Mouse (Mus musculus) bone marrow, adult 2 months (tissue): Measurements from ENCODE around the gene Cnksr2. TPM values are rescaled to one million over a fixed set of nuclear protein-coding genes. Genes with fewer than 3 reads are reported as not detected.

Source experiments
- H3K27ac ChIP-seq: fragments of 200-500 bp; 2 replicates; pipeline ENCODE4 v1.5.1; 2012; ENCODE audit warnings: low read depth, mild to moderate bottlenecking, control low read depth, inconsistent platforms, low read length; ENCODE audit not compliant: control insufficient read depth, poor library complexity, insufficient read depth
- H3K4me1 ChIP-seq: fragments of 200-500 bp; 2 replicates; pipeline ENCODE4 v1.6.1; 2011; ENCODE audit warnings: low read length; ENCODE audit not compliant: control insufficient read depth, insufficient read depth
- H3K4me3 ChIP-seq: fragments of 200-500 bp; replicated peaks from 2 replicates; pipeline ENCODE3; 2011; ENCODE audit warnings: mild to moderate bottlenecking, low read depth, low read length, control low read depth; ENCODE audit not compliant: control insufficient read depth
- CTCF ChIP-seq: fragments of 200-500 bp; IDR thresholded peaks from 2 replicates; pipeline ENCODE4 v1.5.1; 2011; ENCODE audit warnings: low read length, control low read depth; ENCODE audit not compliant: control insufficient read depth, insufficient read depth
- POLR2A ChIP-seq: fragments of 200-500 bp; IDR thresholded peaks from 2 replicates; pipeline ENCODE4 v1.6.1; 2011; ENCODE audit warnings: low read depth, mild to moderate bottlenecking, control low read depth, low read length, borderline replicate concordance; ENCODE audit not compliant: control insufficient read depth
- WGBS: fragments of 180-500 bp; shearing (Covaris S2); methylation state at CpG from one replicate; pipeline ENCODE4 v1.1.7; 2018; 5-methylcytosine and 5-hydroxymethylcytosine counted together
- polyA plus RNA-seq: library from polyadenylated mRNA; stranded (reverse); fragments of >200 nt; gene quantifications from 2 replicates; pipeline ENCODE4 v1.2.4, GENCODE M21; 2011; ENCODE audit warnings: low replicate concordance; ENCODE audit not compliant: missing spikeins, insufficient read depth, insufficient read length

Gene Cnksr2
- polyA plus RNA-seq = not detected in 2 replicates

- no peak for TF ChIP-seq CTCF
- TF ChIP-seq POLR2A = no peak
- Histone ChIP-seq H3K27ac (no peak within 1 kb of the TSS; the same call in 1 of the 2 replicates), H3K4me1 (no peaks in the 10 kb centered on the region), H3K4me3 (no peak within 1 kb of the TSS)
- WGBS = 29% methylated on average over 95 of the region's 99 CpGs
Measured at GRCm38 (mm10) chrX:158043057-158043843, at the start of gene Cnksr2. Cnksr2 (minus strand) TSS chrX:158043294.

- TF ChIP-seq POLR2A = no peak
- TF ChIP-seq CTCF = no peak
- Histone ChIP-seq H3K4me3 (no peak overlapping the region), H3K27ac (no peak overlapping the region), H3K4me1 (no peaks in the 10 kb centered on the region)
- WGBS = 15% methylated on average over 13 of the region's 13 CpGs
Measured at GRCm38 (mm10) chrX:158043844-158044140, 698 bp upstream of the Cnksr2 start.

- no peaks in the 10 kb centered on the region for H3K4me1 ChIP-seq
- no peak overlapping the region for H3K27ac ChIP-seq
- no peak overlapping the region for H3K4me3 ChIP-seq
- TF ChIP-seq POLR2A (no peak), CTCF (no peak)
- 20% methylated on average over 56 of the region's 62 CpGs for WGBS
Measured at GRCm38 (mm10) chrX:158042255-158043056, 638 bp downstream of the Cnksr2 start.

- 14% methylated on average over 7 of the region's 7 CpGs for WGBS
Measured at GRCm38 (mm10) chrX:158041703-158042102, 1.4 kb downstream of the Cnksr2 start.

GRCm38 (mm10) chrX:157951698-157952097 lies 91.4 kb downstream of the Cnksr2 start:
- Histone ChIP-seq H3K4me3 (no peak overlapping the region), H3K4me1 (no peaks in the 10 kb centered on the region), H3K27ac (no peak overlapping the region)
- TF ChIP-seq POLR2A = no peak
- no peak for TF ChIP-seq CTCF

More at GRCm38 (mm10) chrX:158041703-158042102, 1.4 kb downstream of the Cnksr2 start:
- no peak for TF ChIP-seq CTCF
- no peak for TF ChIP-seq POLR2A
- Histone ChIP-seq H3K4me1 (no peaks in the 10 kb centered on the region), H3K27ac (no peak overlapping the region), H3K4me3 (no peak overlapping the region)

- Histone ChIP-seq H3K27ac (no peak overlapping the region), H3K4me3 (no peak overlapping the region), H3K4me1 (no peaks in the 10 kb centered on the region)
- TF ChIP-seq POLR2A = no peak
- no peak for TF ChIP-seq CTCF
- WGBS = 79% methylated on average over 1 of the region's 1 CpGs
Measured at GRCm38 (mm10) chrX:157949256-157949655, 93.8 kb downstream of the Cnksr2 start.

GRCm38 (mm10) chrX:157945121-157945520 lies 98.0 kb downstream of the Cnksr2 start:
- 65% methylated on average over 5 of the region's 5 CpGs for WGBS
- no peak overlapping the region for H3K4me3 ChIP-seq
- TF ChIP-seq POLR2A (no peak), CTCF (no peak)
- H3K27ac ChIP-seq = no peak overlapping the region
- no peaks in the 10 kb centered on the region for H3K4me1 ChIP-seq

GRCm38 (mm10) chrX:157936611-157937010 lies 106.5 kb downstream of the Cnksr2 start:
- Histone ChIP-seq H3K4me3 (no peak overlapping the region), H3K4me1 (no peaks in the 10 kb centered on the region), H3K27ac (no peak overlapping the region)
- TF ChIP-seq POLR2A (no peak), CTCF (no peak)
- 68% methylated on average over 1 of the region's 1 CpGs for WGBS

- 78% methylated on average over 3 of the region's 3 CpGs for WGBS
- H3K27ac ChIP-seq = no peak overlapping the region
- H3K4me1 ChIP-seq = no peaks in the 10 kb centered on the region
- H3K4me3 ChIP-seq = no peak overlapping the region
- no peak for TF ChIP-seq POLR2A
- no peak for TF ChIP-seq CTCF
Measured at GRCm38 (mm10) chrX:157920093-157920492, 123.0 kb downstream of the Cnksr2 start.
